Mouse (Mus musculus): Measurements from ENCODE around the gene Arhgef1. TPM values are rescaled to one million over a fixed set of nuclear protein-coding genes. Genes with fewer than 3 reads are reported as not detected.
A peak's percentile ranks its signal among the peaks of the same experiment; 100 is the strongest.

Arhgef1 gene
- total RNA-seq (2022), result 10 to 100 TPM; 56.3 to 90.8 (median 74.6) TPM

- DNase-seq (ENCODE audit: low spot score in 2 of 2), result no peak
Observed at GRCm38 (mm10) chr7:24902630-24903443, at the start of gene Arhgef1. Gene Arhgef1, plus strand, starts transcription at chr7:24902912.

- no peak for DNase-seq (ENCODE audit: low spot score in 2 of 2)
Observed at GRCm38 (mm10) chr7:24853233-24853563, 49.5 kb upstream of the Arhgef1 start.

- no peak for DNase-seq (ENCODE audit: low spot score in 2 of 2)
Observed at GRCm38 (mm10) chr7:24853695-24854094, 49.0 kb upstream of the Arhgef1 start.

- DNase-seq (ENCODE audit: low spot score in 2 of 2), result no peak
Observed at GRCm38 (mm10) chr7:24856460-24857120, 46.1 kb upstream of the Arhgef1 start.

GRCm38 (mm10) chr7:24859234-24859633 is 43.5 kb upstream of the Arhgef1 start:
- DNase-seq (ENCODE audit: low spot score in 2 of 2), result no peak

- no peak for DNase-seq (ENCODE audit: low spot score in 2 of 2)
Observed at GRCm38 (mm10) chr7:24861913-24862312, 40.8 kb upstream of the Arhgef1 start, which contains the start of gene Gm9844. Gene Gm9844, plus strand, starts transcription at chr7:24862213.

- no peak for DNase-seq (ENCODE audit: low spot score in 2 of 2)
Observed at GRCm38 (mm10) chr7:24862853-24863252, 39.9 kb upstream of the Arhgef1 start.

- no peak for DNase-seq (ENCODE audit: low spot score in 2 of 2)
Observed at GRCm38 (mm10) chr7:24864156-24864555, 38.6 kb upstream of the Arhgef1 start.

GRCm38 (mm10) chr7:24869080-24869479 is 33.6 kb upstream of the Arhgef1 start:
- no peak for DNase-seq (ENCODE audit: low spot score in 2 of 2)

- no peak for DNase-seq (ENCODE audit: low spot score in 2 of 2)
Observed at GRCm38 (mm10) chr7:24869532-24870165, 33.1 kb upstream of the Arhgef1 start, which contains the start of the genes Lypd4 and Dmrtc2. Gene Lypd4, minus strand, starts transcription at chr7:24869941. Gene Dmrtc2, plus strand, starts transcription at chr7:24870057.

GRCm38 (mm10) chr7:24877588-24877987 is 25.1 kb upstream of the Arhgef1 start:
- no peak for DNase-seq (ENCODE audit: low spot score in 2 of 2)

GRCm38 (mm10) chr7:24879620-24880019 is 23.1 kb upstream of the Arhgef1 start:
- DNase-seq (ENCODE audit: low spot score in 2 of 2), result no peak

- no peak for DNase-seq (ENCODE audit: low spot score in 2 of 2)
Observed at GRCm38 (mm10) chr7:24882416-24883199, 20.1 kb upstream of the Arhgef1 start.

GRCm38 (mm10) chr7:24883896-24884692 is 18.6 kb upstream of the Arhgef1 start, which contains the start of gene Rps19:
Gene Rps19, plus strand, starts transcription at chr7:24884371.
- DNase-seq (ENCODE audit: low spot score in 2 of 2), result peak; percentile 95 to 99

GRCm38 (mm10) chr7:24884693-24885291 is 17.9 kb upstream of the Arhgef1 start:
- no peak for DNase-seq (ENCODE audit: low spot score in 2 of 2)

- no peak for DNase-seq (ENCODE audit: low spot score in 2 of 2)
Observed at GRCm38 (mm10) chr7:24885468-24886307, 17.0 kb upstream of the Arhgef1 start.

- no peak for DNase-seq (ENCODE audit: low spot score in 2 of 2)
Observed at GRCm38 (mm10) chr7:24886308-24886633, 16.4 kb upstream of the Arhgef1 start.

- DNase-seq (ENCODE audit: low spot score in 2 of 2), result no peak
Observed at GRCm38 (mm10) chr7:24887096-24887495, 15.6 kb upstream of the Arhgef1 start.

Measured in left cerebral cortex, adult 8-10 months (tissue).